Mouse (Mus musculus): ENCODE data around the gene Ptprs. TPM values are rescaled to one million over a fixed set of nuclear protein-coding genes. Genes with fewer than 3 reads are reported as not detected.
"Not testable (repeated sequence)": the region's sequence is repeated elsewhere in the genome, so short reads cannot be mapped to it uniquely, and the experiment has no call there.

Gene Ptprs
- polyA plus RNA-seq, 1 experiment from 2014 or later = 44.7 TPM

DNA sequence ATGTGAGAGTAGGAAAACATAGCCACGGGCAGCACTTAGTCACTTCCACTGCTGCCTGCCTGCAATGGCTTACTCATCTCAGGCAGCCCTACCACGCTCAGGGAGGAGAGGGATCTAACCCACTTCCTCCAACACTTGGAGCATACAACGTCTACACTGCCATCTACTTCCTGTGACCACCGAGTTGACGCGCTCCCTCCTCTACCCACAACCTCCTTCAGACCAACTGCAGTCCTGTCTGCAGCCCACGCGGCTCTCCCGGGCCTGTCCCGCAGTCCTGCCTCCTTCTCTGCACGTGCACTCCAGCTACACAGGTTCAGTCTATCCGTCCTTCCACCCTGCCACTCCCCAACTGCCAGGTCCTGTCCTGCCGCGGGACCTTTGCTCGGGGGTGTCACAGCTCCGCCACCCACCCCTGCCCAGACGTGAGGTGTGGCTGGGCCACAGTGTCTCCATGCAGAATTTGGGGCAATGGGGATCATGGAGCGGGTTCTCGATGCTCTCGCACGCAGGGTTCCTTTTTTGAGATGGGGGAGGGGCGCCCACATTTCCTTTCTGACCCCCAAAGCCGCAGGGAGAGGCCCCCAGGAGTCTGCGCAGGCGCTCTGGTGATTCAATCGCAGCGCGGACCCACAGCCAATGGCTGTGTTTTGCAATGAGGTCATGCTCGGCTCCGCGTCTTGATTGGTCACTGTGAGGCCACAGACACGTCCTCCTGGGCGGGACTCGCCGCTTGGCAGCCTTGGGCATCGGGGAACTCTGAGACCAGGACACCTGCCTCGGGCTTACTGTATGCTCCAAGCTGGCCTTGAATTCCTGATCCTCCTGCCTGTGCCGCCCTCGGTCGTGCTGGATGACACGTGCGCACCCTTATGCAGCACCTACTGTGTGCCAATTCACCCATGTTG is 31.1 kb upstream of the Ptprs start:
- Histone ChIP-seq H3K27ac (peak overlapping the region; percentile 80), H3K36me3 (ENCODE audit: insufficient read depth, low read length) (no peaks in the 10 kb centered on the region), H3K4me1 (replicated peaks; ENCODE audit: insufficient read depth, low read length) (peaks cover 20% of the 10 kb centered on the region; the same call in 1 of the 2 replicates), H3K27me3 (ENCODE audit: insufficient read depth, low read length) (peaks cover 25% of the 10 kb centered on the region), H3K4me2 (ENCODE audit: low read length) (peak overlapping the region; percentile 77), H3K9ac (ENCODE audit: low read depth, low read length) (peak overlapping the region; percentile 72), H3K9me3 (replicated peaks; ENCODE audit: low read length) (no peaks in the 10 kb centered on the region), H3K4me3 (replicated peaks; ENCODE audit: low read depth, low read length) (peak overlapping the region; percentile 43)
- DNase-seq (ENCODE audit: low spot score) (peak; percentile 98), ATAC-seq (replicated peaks; ENCODE audit: low FRiP score, low read depth) (peak; percentile 96)
- 1% methylated on average over 42 of the region's 42 CpGs for WGBS
- TF ChIP-seq CTCF (IDR thresholded peaks at IDR 0.05; ENCODE audit: low read depth) = no peak

DNA sequence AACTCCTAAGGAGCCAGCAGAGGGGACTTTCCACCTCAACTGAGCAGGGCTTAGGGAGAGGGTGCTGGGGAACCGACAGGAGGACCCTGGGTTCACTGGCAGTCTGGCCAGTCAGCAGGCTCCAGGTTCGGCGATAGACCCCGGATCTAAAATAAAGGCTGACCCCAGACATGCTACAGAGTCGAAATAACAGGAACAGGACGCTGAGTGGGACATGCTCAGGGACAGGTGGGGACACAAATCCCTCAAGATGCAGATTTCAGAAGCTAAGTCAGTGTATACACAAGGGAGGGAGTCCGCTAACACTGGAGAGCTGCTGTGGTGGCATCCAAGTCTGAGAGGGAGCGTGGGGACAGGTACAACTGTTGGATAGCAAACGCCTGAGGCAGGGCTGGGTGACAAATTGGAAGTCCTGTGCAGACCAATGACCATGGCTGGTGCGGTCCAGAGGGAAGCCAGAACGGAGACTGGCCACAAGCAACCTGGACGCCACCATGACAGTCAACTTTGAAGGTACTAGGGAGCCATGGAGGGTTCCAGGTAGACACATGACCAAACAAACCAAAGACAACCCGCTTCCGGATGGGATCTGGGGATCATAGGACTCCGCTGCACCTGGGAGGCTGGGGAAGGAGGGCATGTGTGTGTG is 30.3 kb upstream of the Ptprs start:
- WGBS = 58% methylated on average over 15 of the region's 15 CpGs
- H3K4me1 ChIP-seq (replicated peaks; ENCODE audit: insufficient read depth, low read length) = peaks cover 20% of the 10 kb centered on the region; the same call in 1 of the 2 replicates
- TF ChIP-seq CTCF (IDR thresholded peaks at IDR 0.05; ENCODE audit: low read depth) = no peak
- no peaks in the 10 kb centered on the region for H3K9me3 ChIP-seq (replicated peaks; ENCODE audit: low read length)
- H3K9ac ChIP-seq (ENCODE audit: low read depth, low read length) = peak overlapping the region; percentile 72
- no peaks in the 10 kb centered on the region for H3K36me3 ChIP-seq (ENCODE audit: insufficient read depth, low read length)
- peak overlapping the region; percentile 77 for H3K4me2 ChIP-seq (ENCODE audit: low read length)
- no peak for DNase-seq (ENCODE audit: low spot score)
- no peak overlapping the region for H3K27ac ChIP-seq
- peaks cover 16% of the 10 kb centered on the region for H3K27me3 ChIP-seq (ENCODE audit: insufficient read depth, low read length)
- no peak for ATAC-seq (replicated peaks; ENCODE audit: low FRiP score, low read depth)
- peak overlapping the region; percentile 43 for H3K4me3 ChIP-seq (replicated peaks; ENCODE audit: low read depth, low read length)

DNA sequence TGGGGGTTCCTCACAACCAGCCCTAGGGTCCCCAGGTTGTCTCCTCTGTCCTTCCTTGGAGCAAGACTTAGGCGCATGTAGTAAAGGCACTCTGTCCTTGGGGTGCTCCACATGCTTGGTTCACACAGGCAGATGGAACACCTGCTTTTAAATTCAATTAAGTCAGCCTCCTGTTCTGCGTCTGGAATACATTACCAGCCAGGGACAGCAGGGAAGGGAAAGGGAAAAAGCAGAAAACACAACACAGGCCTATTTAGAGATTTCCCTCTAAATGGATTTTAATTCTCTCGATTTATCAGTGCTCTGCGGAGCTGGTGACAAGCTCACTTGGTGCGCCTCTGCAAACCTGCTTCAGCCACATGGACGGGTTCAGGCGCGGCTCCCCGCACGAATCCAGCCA is 29.1 kb upstream of the Ptprs start:
- WGBS = 84% methylated on average over 10 of the region's 10 CpGs

DNA sequence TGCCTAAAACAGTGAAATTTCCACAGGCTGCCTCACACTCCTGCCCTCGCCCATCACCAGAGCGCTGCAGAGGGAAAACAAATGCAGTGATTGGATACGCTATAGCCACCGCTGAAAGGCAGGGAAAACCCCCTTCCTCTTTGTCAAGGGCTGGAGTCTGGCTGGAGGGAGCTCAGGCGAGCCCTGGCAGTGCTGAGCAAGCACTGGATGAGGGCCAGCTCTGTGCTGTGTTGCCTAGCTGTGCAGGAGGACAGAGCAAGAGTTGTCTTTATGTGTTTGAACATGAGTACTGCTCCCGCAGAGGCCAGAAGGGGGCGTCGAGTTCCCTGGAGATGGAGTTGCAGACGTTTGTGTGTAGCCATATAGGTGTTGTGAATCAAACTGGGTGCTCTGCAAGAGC is 26.2 kb upstream of the Ptprs start:
- H3K4me1 ChIP-seq (replicated peaks; ENCODE audit: insufficient read depth, low read length) = peaks cover 10% of the 10 kb centered on the region; the same call in 1 of the 2 replicates
- ATAC-seq (replicated peaks; ENCODE audit: low FRiP score, low read depth) (no peak), DNase-seq (ENCODE audit: low spot score) (no peak)
- no peak overlapping the region for H3K27ac ChIP-seq
- no peak overlapping the region for H3K4me3 ChIP-seq (replicated peaks; ENCODE audit: low read depth, low read length)
- no peak overlapping the region for H3K4me2 ChIP-seq (ENCODE audit: low read length)
- no peak overlapping the region for H3K9ac ChIP-seq (ENCODE audit: low read depth, low read length)
- H3K27me3 ChIP-seq (ENCODE audit: insufficient read depth, low read length) = no peaks in the 10 kb centered on the region
- no peaks in the 10 kb centered on the region for H3K9me3 ChIP-seq (replicated peaks; ENCODE audit: low read length)
- 0 out of 2 replicates have a peak, but pooled peaks have one; percentile 2 for TF ChIP-seq CTCF (IDR thresholded peaks at IDR 0.05; ENCODE audit: low read depth)
- no peaks in the 10 kb centered on the region for H3K36me3 ChIP-seq (ENCODE audit: insufficient read depth, low read length)
- WGBS = 29% methylated on average over 9 of the region's 9 CpGs

More for the DNA sequence above, 29.1 kb upstream of the Ptprs start:
- Histone ChIP-seq H3K4me3 (replicated peaks; ENCODE audit: low read depth, low read length) (no peak overlapping the region), H3K36me3 (ENCODE audit: insufficient read depth, low read length) (no peaks in the 10 kb centered on the region), H3K27ac (no peak overlapping the region), H3K4me1 (replicated peaks; ENCODE audit: insufficient read depth, low read length) (peaks cover 13% of the 10 kb centered on the region; the same call in 1 of the 2 replicates), H3K4me2 (ENCODE audit: low read length) (no peak overlapping the region), H3K9me3 (replicated peaks; ENCODE audit: low read length) (no peaks in the 10 kb centered on the region), H3K9ac (ENCODE audit: low read depth, low read length) (no peak overlapping the region), H3K27me3 (ENCODE audit: insufficient read depth, low read length) (peaks cover 5% of the 10 kb centered on the region)
- no peak for TF ChIP-seq CTCF (IDR thresholded peaks at IDR 0.05; ENCODE audit: low read depth)
- ATAC-seq (replicated peaks; ENCODE audit: low FRiP score, low read depth) = no peak
- DNase-seq (ENCODE audit: low spot score) = no peak

DNA sequence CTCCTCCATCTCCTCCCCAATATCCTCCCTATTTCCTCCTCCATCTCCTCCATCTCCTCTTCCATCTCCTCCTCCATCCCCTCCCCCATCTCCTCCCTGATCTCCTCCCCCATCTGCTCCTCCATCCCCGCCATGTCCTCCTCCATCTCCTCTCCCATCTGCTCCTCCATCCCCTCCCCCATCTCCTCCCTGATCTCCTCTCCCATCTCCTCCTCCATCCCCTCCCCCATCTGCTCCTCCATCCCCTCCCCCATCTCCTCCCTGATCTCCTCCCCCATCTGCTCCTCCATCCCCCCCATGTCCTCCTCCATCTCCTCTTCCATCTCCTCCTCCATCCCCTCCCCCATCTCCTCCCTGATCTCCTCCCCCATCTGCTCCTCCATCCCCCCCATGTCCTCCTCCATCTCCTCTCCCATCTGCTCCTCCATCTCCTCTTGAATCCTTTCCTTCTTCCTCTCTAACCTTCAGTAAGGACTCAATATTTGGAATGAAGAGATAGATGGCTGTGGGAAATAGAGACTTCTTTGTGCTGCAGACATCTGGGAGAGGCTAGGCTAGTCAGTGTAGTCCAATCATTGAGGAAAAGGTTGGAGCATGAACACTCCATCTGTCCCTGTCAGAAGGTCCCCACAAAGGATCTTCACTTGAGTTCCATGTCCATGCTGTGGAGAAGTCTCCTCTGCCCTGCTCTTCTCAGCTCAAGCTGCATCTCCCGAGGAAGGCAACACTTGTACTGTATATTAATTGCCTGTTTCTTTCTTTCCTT is 25.5 kb upstream of the Ptprs start:
- H3K4me2 ChIP-seq (ENCODE audit: low read length); H3K9me3 ChIP-seq (replicated peaks; ENCODE audit: low read length); DNase-seq (ENCODE audit: low spot score); H3K27me3 ChIP-seq (ENCODE audit: insufficient read depth, low read length); ATAC-seq (replicated peaks; ENCODE audit: low FRiP score, low read depth); H3K27ac ChIP-seq; H3K4me1 ChIP-seq (replicated peaks; ENCODE audit: insufficient read depth, low read length); H3K4me3 ChIP-seq (replicated peaks; ENCODE audit: low read depth, low read length); H3K9ac ChIP-seq (ENCODE audit: low read depth, low read length); H3K36me3 ChIP-seq (ENCODE audit: insufficient read depth, low read length): not testable (repeated sequence)
- 48% methylated on average over 2 of the region's 2 CpGs for WGBS

DNA sequence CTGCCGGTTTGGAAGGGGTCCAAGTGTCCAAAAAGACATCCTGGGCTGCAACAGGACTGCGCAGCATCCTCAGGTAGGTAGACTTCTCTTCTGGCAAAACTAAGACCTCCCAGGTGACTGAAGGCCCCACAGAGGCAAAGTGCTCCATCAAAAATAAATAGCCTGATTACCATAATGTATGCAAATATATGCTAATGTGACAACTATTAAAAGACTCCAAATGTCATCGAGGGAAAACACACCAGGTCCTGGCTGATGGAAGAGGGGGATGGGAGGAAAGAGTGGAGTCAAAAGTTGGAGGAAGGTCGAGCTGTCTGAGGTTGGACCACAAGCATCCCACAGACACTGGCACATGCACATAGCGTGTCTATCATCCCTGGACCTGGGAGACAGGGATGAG is 22.9 kb upstream of the Ptprs start:
- TF ChIP-seq CTCF (IDR thresholded peaks at IDR 0.05; ENCODE audit: low read depth) = no peak
- H3K4me3 ChIP-seq (replicated peaks; ENCODE audit: low read depth, low read length) = no peak overlapping the region
- no peak overlapping the region for H3K9ac ChIP-seq (ENCODE audit: low read depth, low read length)
- no peak overlapping the region for H3K27ac ChIP-seq
- H3K36me3 ChIP-seq (ENCODE audit: insufficient read depth, low read length) = no peaks in the 10 kb centered on the region
- H3K4me2 ChIP-seq (ENCODE audit: low read length) = no peak overlapping the region
- no peaks in the 10 kb centered on the region for H3K27me3 ChIP-seq (ENCODE audit: insufficient read depth, low read length)
- H3K9me3 ChIP-seq (replicated peaks; ENCODE audit: low read length) = peaks cover 5% of the 10 kb centered on the region
- no peaks in the 10 kb centered on the region for H3K4me1 ChIP-seq (replicated peaks; ENCODE audit: insufficient read depth, low read length)
- no peak for ATAC-seq (replicated peaks; ENCODE audit: low FRiP score, low read depth)
- no peak for DNase-seq (ENCODE audit: low spot score)
- 81% methylated on average over 5 of the region's 5 CpGs for WGBS
